Mouse (Mus musculus): ENCODE results near the gene Unc119b. TPM values are rescaled to one million over a fixed set of nuclear protein-coding genes. Genes with fewer than 3 reads are reported as not detected.
A peak's percentile ranks its signal among the peaks of the same experiment; 100 is the strongest.

The Unc119b gene
- polyA plus RNA-seq, 1 experiment from 2014 or later, result 17.5 TPM

- Histone ChIP-seq H3K4me1 (ENCODE audit: control insufficient read depth in 2 of 2, insufficient read depth in 2 of 2, low read length in 2 of 2) (peaks cover 3 to 13% of the 10 kb centered on the region in 2 experiments; a peak in 2 of 4 replicates), H3K4me3 (ENCODE audit: control insufficient read depth in 1 of 2, insufficient read depth in 1 of 2, low read depth in 1 of 2, low read length in 2 of 2) (no peak overlapping the region), H3K36me3 (ENCODE audit: control insufficient read depth, insufficient read depth, low read length) (peaks cover 67% of the 10 kb centered on the region), H3K9ac (ENCODE audit: low read length) (no peak overlapping the region), H3K4me2 (ENCODE audit: low read length) (no peak overlapping the region), H3K27me3 (ENCODE audit: control insufficient read depth, insufficient read depth, low read length) (no peaks in the 10 kb centered on the region), H3K9me3 (ENCODE audit: control insufficient read depth, low read length) (no peaks in the 10 kb centered on the region), H3K27ac (replicated peaks in 1 of 2; ENCODE audit: control insufficient read depth in 1 of 2, insufficient read depth in 1 of 2, low read depth in 2 of 2, low read length in 2 of 2) (no peak overlapping the region)
- 87% methylated on average over 22 of the region's 22 CpGs for WGBS
- no peak for ATAC-seq (ENCODE audit: insufficient number of reproducible peaks, insufficient read depth, low FRiP score, low read depth)
Measured at GRCm38 (mm10) chr5:115127421-115128179, 7.2 kb downstream of the Unc119b start.

GRCm38 (mm10) chr5:115126578-115127312 is 8.0 kb downstream of the Unc119b start:
- Histone ChIP-seq H3K27me3 (ENCODE audit: control insufficient read depth, insufficient read depth, low read length) (no peaks in the 10 kb centered on the region), H3K4me3 (ENCODE audit: control insufficient read depth in 1 of 2, insufficient read depth in 1 of 2, low read depth in 1 of 2, low read length in 2 of 2) (no peak overlapping the region), H3K4me2 (ENCODE audit: low read length) (no peak overlapping the region), H3K9ac (ENCODE audit: low read length) (no peak overlapping the region), H3K4me1 (ENCODE audit: control insufficient read depth in 2 of 2, insufficient read depth in 2 of 2, low read length in 2 of 2) (peaks cover 3 to 10% of the 10 kb centered on the region in 2 experiments; a peak in 2 of 4 replicates), H3K27ac (replicated peaks in 1 of 2; ENCODE audit: control insufficient read depth in 1 of 2, insufficient read depth in 1 of 2, low read depth in 2 of 2, low read length in 2 of 2) (no peak overlapping the region), H3K36me3 (ENCODE audit: control insufficient read depth, insufficient read depth, low read length) (peaks cover 70% of the 10 kb centered on the region), H3K9me3 (ENCODE audit: control insufficient read depth, low read length) (no peaks in the 10 kb centered on the region)
- 81% methylated on average over 27 of the region's 28 CpGs for WGBS
- no peak for ATAC-seq (ENCODE audit: insufficient number of reproducible peaks, insufficient read depth, low FRiP score, low read depth)

- 18% methylated on average over 24 of the region's 24 CpGs for WGBS
- Histone ChIP-seq H3K4me2 (ENCODE audit: low read length) (peak overlapping the region; percentile 46), H3K4me3 (ENCODE audit: control insufficient read depth in 1 of 2, insufficient read depth in 1 of 2, low read depth in 1 of 2, low read length in 2 of 2) (no peak overlapping the region), H3K27ac (replicated peaks in 1 of 2; ENCODE audit: control insufficient read depth in 1 of 2, insufficient read depth in 1 of 2, low read depth in 2 of 2, low read length in 2 of 2) (no peak overlapping the region), H3K27me3 (ENCODE audit: control insufficient read depth, insufficient read depth, low read length) (no peaks in the 10 kb centered on the region), H3K4me1 (ENCODE audit: control insufficient read depth in 2 of 2, insufficient read depth in 2 of 2, low read length in 2 of 2) (peaks cover 3 to 10% of the 10 kb centered on the region in 2 experiments; a peak in 2 of 4 replicates), H3K9me3 (ENCODE audit: control insufficient read depth, low read length) (no peaks in the 10 kb centered on the region), H3K9ac (ENCODE audit: low read length) (no peak overlapping the region), H3K36me3 (ENCODE audit: control insufficient read depth, insufficient read depth, low read length) (peaks cover 70% of the 10 kb centered on the region)
- no peak for ATAC-seq (ENCODE audit: insufficient number of reproducible peaks, insufficient read depth, low FRiP score, low read depth)
Measured at GRCm38 (mm10) chr5:115125211-115125871, 9.4 kb downstream of the Unc119b start.

GRCm38 (mm10) chr5:115124690-115125089 is 10.1 kb downstream of the Unc119b start:
- WGBS, result 96% methylated on average over 6 of the region's 6 CpGs
- no peak overlapping the region for H3K27ac ChIP-seq (replicated peaks in 1 of 2; ENCODE audit: control insufficient read depth in 1 of 2, insufficient read depth in 1 of 2, low read depth in 2 of 2, low read length in 2 of 2)
- peaks cover 65% of the 10 kb centered on the region for H3K36me3 ChIP-seq (ENCODE audit: control insufficient read depth, insufficient read depth, low read length)
- H3K4me1 ChIP-seq (ENCODE audit: control insufficient read depth in 2 of 2, insufficient read depth in 2 of 2, low read length in 2 of 2), result peaks cover 3 to 10% of the 10 kb centered on the region in 2 experiments; a peak in 2 of 4 replicates
- H3K9ac ChIP-seq (ENCODE audit: low read length), result no peak overlapping the region
- H3K4me3 ChIP-seq (ENCODE audit: control insufficient read depth in 1 of 2, insufficient read depth in 1 of 2, low read depth in 1 of 2, low read length in 2 of 2), result no peak overlapping the region
- H3K4me2 ChIP-seq (ENCODE audit: low read length), result no peak overlapping the region
- no peaks in the 10 kb centered on the region for H3K27me3 ChIP-seq (ENCODE audit: control insufficient read depth, insufficient read depth, low read length)
- no peak for ATAC-seq (ENCODE audit: insufficient number of reproducible peaks, insufficient read depth, low FRiP score, low read depth)
- no peaks in the 10 kb centered on the region for H3K9me3 ChIP-seq (ENCODE audit: control insufficient read depth, low read length)

GRCm38 (mm10) chr5:115120978-115121377 is 13.8 kb downstream of the Unc119b start:
- 72% methylated on average over 5 of the region's 5 CpGs for WGBS
- no peak overlapping the region for H3K9ac ChIP-seq (ENCODE audit: low read length)
- no peaks in the 10 kb centered on the region for H3K27me3 ChIP-seq (ENCODE audit: control insufficient read depth, insufficient read depth, low read length)
- no peak for ATAC-seq (ENCODE audit: insufficient number of reproducible peaks, insufficient read depth, low FRiP score, low read depth)
- no peak overlapping the region for H3K4me3 ChIP-seq (ENCODE audit: control insufficient read depth in 1 of 2, insufficient read depth in 1 of 2, low read depth in 1 of 2, low read length in 2 of 2)
- no peak overlapping the region for H3K27ac ChIP-seq (replicated peaks in 1 of 2; ENCODE audit: control insufficient read depth in 1 of 2, insufficient read depth in 1 of 2, low read depth in 2 of 2, low read length in 2 of 2)
- H3K4me1 ChIP-seq (ENCODE audit: control insufficient read depth in 2 of 2, insufficient read depth in 2 of 2, low read length in 2 of 2), result peaks cover 3 to 8% of the 10 kb centered on the region in 2 experiments; a peak in 2 of 4 replicates
- H3K9me3 ChIP-seq (ENCODE audit: control insufficient read depth, low read length), result no peaks in the 10 kb centered on the region
- no peak overlapping the region for H3K4me2 ChIP-seq (ENCODE audit: low read length)
- H3K36me3 ChIP-seq (ENCODE audit: control insufficient read depth, insufficient read depth, low read length), result peaks cover 39% of the 10 kb centered on the region

- H3K4me3 ChIP-seq (ENCODE audit: control insufficient read depth in 1 of 2, insufficient read depth in 1 of 2, low read depth in 1 of 2, low read length in 2 of 2), result peak within 1 kb of the TSS; percentile 66 to 74
- H3K9me3 ChIP-seq (ENCODE audit: control insufficient read depth, low read length), result no peaks in the 10 kb centered on the region
- ATAC-seq (ENCODE audit: insufficient number of reproducible peaks, insufficient read depth, low FRiP score, low read depth), result peak; percentile 79
- peak within 1 kb of the TSS; percentile 88 for H3K9ac ChIP-seq (ENCODE audit: low read length)
- H3K4me1 ChIP-seq (ENCODE audit: control insufficient read depth in 2 of 2, insufficient read depth in 2 of 2, low read length in 2 of 2), result no peaks in the 10 kb centered on the region
- H3K27ac ChIP-seq (replicated peaks in 1 of 2; ENCODE audit: control insufficient read depth in 1 of 2, insufficient read depth in 1 of 2, low read depth in 2 of 2, low read length in 2 of 2), result peak within 1 kb of the TSS; percentile 13 to 74; a peak in 3 of 4 replicates
- no peaks in the 10 kb centered on the region for H3K27me3 ChIP-seq (ENCODE audit: control insufficient read depth, insufficient read depth, low read length)
- under 1% methylated on average over 39 of the region's 39 CpGs for WGBS
- H3K4me2 ChIP-seq (ENCODE audit: low read length), result peak within 1 kb of the TSS; percentile 66
- H3K36me3 ChIP-seq (ENCODE audit: control insufficient read depth, insufficient read depth, low read length), result peaks cover 41% of the 10 kb centered on the region
Measured at GRCm38 (mm10) chr5:115118961-115119570, 15.7 kb downstream of the Unc119b start, which contains the start of gene Acads. Gene Acads (minus strand): TSS chr5:115119346.

- H3K4me1 ChIP-seq (ENCODE audit: control insufficient read depth in 2 of 2, insufficient read depth in 2 of 2, low read length in 2 of 2), result no peaks in the 10 kb centered on the region
- H3K4me2 ChIP-seq (ENCODE audit: low read length), result no peak overlapping the region
- H3K9ac ChIP-seq (ENCODE audit: low read length), result no peak overlapping the region
- 92% methylated on average over 13 of the region's 13 CpGs for WGBS
- ATAC-seq (ENCODE audit: insufficient number of reproducible peaks, insufficient read depth, low FRiP score, low read depth), result no peak
- no peaks in the 10 kb centered on the region for H3K9me3 ChIP-seq (ENCODE audit: control insufficient read depth, low read length)
- no peak overlapping the region for H3K4me3 ChIP-seq (ENCODE audit: control insufficient read depth in 1 of 2, insufficient read depth in 1 of 2, low read depth in 1 of 2, low read length in 2 of 2)
- no peak overlapping the region for H3K27ac ChIP-seq (replicated peaks in 1 of 2; ENCODE audit: control insufficient read depth in 1 of 2, insufficient read depth in 1 of 2, low read depth in 2 of 2, low read length in 2 of 2)
- peaks cover 40% of the 10 kb centered on the region for H3K36me3 ChIP-seq (ENCODE audit: control insufficient read depth, insufficient read depth, low read length)
- no peaks in the 10 kb centered on the region for H3K27me3 ChIP-seq (ENCODE audit: control insufficient read depth, insufficient read depth, low read length)
Measured at GRCm38 (mm10) chr5:115117467-115117866, 17.3 kb downstream of the Unc119b start.

Measured in heart, embryonic 14.5 days (tissue).